Mouse (Mus musculus) small intestine, adult 2 months (tissue): ENCODE measurements around the gene Gmpr2.

Experiments used
- CTCF ChIP-seq: fragments of 200-500 bp; IDR thresholded peaks from 2 replicates; pipeline ENCODE4 v1.5.1; 2012; ENCODE audit warnings: low read depth, mild to moderate bottlenecking, control low read depth, inconsistent platforms, low read length, moderate library complexity, mixed read lengths; ENCODE audit not compliant: insufficient replicate concordance, insufficient read length; ENCODE audit errors: extremely low read depth
- POLR2A ChIP-seq: fragments of 200-500 bp; IDR thresholded peaks from 2 replicates; pipeline ENCODE4 v1.6.1; 2012; ENCODE audit warnings: low read depth, mild to moderate bottlenecking, control low read depth, inconsistent platforms, low read length, moderate library complexity

DNA sequence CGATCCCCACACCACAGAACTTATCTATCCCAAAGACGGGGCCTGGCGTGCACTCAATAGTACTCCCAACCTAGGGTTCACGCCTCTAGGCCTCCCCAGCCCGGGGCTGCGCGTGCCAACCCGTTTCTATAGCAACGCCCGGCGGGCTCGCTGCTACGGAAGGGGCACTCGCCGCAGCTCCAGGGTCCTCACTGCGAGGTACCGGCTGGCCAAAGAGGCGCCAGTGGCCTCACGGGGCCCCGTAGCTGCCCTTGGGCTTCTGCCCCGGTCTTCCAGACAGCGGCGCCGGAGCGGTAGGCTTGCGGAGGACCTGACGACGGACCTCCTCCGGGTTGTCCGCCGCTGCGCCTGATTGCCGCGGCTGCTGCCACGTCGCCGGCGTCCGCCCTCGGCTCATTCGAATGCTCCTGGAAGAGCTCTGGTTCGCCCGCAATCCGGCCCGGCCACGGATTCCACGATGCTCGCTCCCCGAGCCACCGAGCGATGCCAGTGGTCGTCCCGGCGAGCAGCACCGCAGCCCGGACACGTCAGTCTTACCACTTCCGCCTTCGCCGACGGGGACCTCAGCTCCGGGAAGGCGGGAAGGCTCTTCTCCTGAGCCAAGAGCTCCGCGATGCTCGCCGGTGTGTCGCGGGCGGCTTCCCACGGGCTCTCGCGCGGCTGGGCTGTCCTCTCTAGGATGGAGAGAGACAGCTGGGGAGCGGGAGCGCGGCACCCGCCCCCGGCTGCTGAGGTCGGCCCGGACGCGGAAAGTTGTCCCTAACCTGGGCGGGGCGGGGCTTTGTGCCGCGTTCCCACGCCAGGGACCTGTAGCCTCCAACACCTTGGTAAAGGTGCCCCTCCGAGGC lies 28.5 kb upstream of the Gmpr2 start, which contains the start of gene Tm9sf1:
- peak; percentile 12; the same call in 1 of the 2 replicates for TF ChIP-seq POLR2A
- TF ChIP-seq CTCF = no peak
